Mouse (Mus musculus) liver, embryonic 16.5 days (tissue): ENCODE data around the gene Ankrd39. TPM values are rescaled to one million over a fixed set of nuclear protein-coding genes. Genes with fewer than 3 reads are reported as not detected.

Experiments
- microRNA-seq: library from miRNA; unstranded; fragments of <30 nt; microRNA quantifications from one replicate; pipeline ENCODE4, GENCODE M21; 2016
- polyA plus RNA-seq: library from polyadenylated mRNA; unstranded; fragments of >200 nt; fragmentation: Nextera tagmentation; extraction: Ambion mirVana; gene quantifications from 2 replicates; pipeline ENCODE4 v1.2.1, GENCODE M21; 2015

Ankrd39 gene
- polyA plus RNA-seq, 1 experiment from 2014 or later = 6.7 TPM

Small RNAs within 50 kb of the gene (microRNA-seq; reads per million reads assigned to microRNA genes)
- not detected for gene Gm47280

Other genes with a start within 250 kb of the Ankrd39 start
- gene Arid5a, start 239.7 kb downstream of the Ankrd39 start, polyA plus RNA-seq = 3.6 and 4.9 TPM in 2 replicates
- gene Kansl3, start 178.3 kb downstream of the Ankrd39 start, polyA plus RNA-seq = 12.2 and 13.0 TPM in 2 replicates
- 0.15 and 0.34 TPM in 2 replicates for gene Fer1l5, start 175.2 kb downstream of the Ankrd39 start, polyA plus RNA-seq
- 12.0 and 13.0 TPM in 2 replicates for gene Lman2l, start 102.2 kb downstream of the Ankrd39 start, polyA plus RNA-seq
- gene Cnnm4, start 75.8 kb downstream of the Ankrd39 start, polyA plus RNA-seq = 2.5 and 2.7 TPM in 2 replicates
- 0.91 and 1.1 TPM in 2 replicates for gene Cnnm3, start 35.6 kb downstream of the Ankrd39 start, polyA plus RNA-seq
- gene Ankrd23, start 10.6 kb downstream of the Ankrd39 start, polyA plus RNA-seq = 3.2 and 4.3 TPM in 2 replicates
- not detected in 2 replicates for gene Gm42417, start 8.0 kb downstream of the Ankrd39 start, polyA plus RNA-seq
- gene Sema4c, start 10.9 kb upstream of the Ankrd39 start, polyA plus RNA-seq = 1.5 and 2.0 TPM in 2 replicates
- 0.14 and 0.37 TPM in 2 replicates for gene Fam178b, start 135.7 kb upstream of the Ankrd39 start, polyA plus RNA-seq
- 371 and 385 TPM in 2 replicates for gene Cox5b, start 144.0 kb upstream of the Ankrd39 start, polyA plus RNA-seq
- not detected in 2 replicates for gene 4933424G06Rik, start 162.7 kb upstream of the Ankrd39 start, polyA plus RNA-seq
- gene Actr1b, start 167.0 kb upstream of the Ankrd39 start, polyA plus RNA-seq = 25.4 and 26.0 TPM in 2 replicates
- gene Zap70, start 214.4 kb upstream of the Ankrd39 start, polyA plus RNA-seq = 0.19 TPM in 2 replicates